Mouse (Mus musculus) hindbrain, embryonic 11.5 days (tissue): Measurements from ENCODE around the gene Akr1c19. TPM values are rescaled to one million over a fixed set of nuclear protein-coding genes. Genes with fewer than 3 reads are reported as not detected.
"Not testable (repeated sequence)": the region's sequence is repeated elsewhere in the genome, so short reads cannot be mapped to it uniquely, and the experiment has no call there.

Experiments
- ATAC-seq: fragments of 200-750 bp; cut with Nextera tagmentation; 2 replicates; pipeline ENCODE4 v1.8.0; 2017; ENCODE audit warnings: mild to moderate bottlenecking, moderate TSS enrichment, moderate library complexity; ENCODE audit not compliant: low FRiP score
- DNase-seq: peaks from one replicate; pipeline ENCODE4 v3.0.0-alpha.2; 2015; ENCODE audit warnings: low spot score
- H3K27ac ChIP-seq: fragments of 300-500 bp; sonication (generic); 2 replicates; pipeline ENCODE4 v1.5.1; 2014; ENCODE audit warnings: mild to moderate bottlenecking, low read depth, low read length
- H3K27me3 ChIP-seq: fragments of 300-500 bp; sonication (generic); 2 replicates; pipeline ENCODE4 v1.6.1; 2014; ENCODE audit warnings: mild to moderate bottlenecking, low read length, moderate library complexity, mixed read lengths; ENCODE audit not compliant: control insufficient read depth, insufficient read depth
- H3K36me3 ChIP-seq: fragments of 300-500 bp; sonication (generic); 2 replicates; pipeline ENCODE4 v1.6.1; 2014; ENCODE audit warnings: mild to moderate bottlenecking, low read length, moderate library complexity, mixed read lengths; ENCODE audit not compliant: control insufficient read depth, insufficient read depth
- H3K4me1 ChIP-seq: fragments of 300-500 bp; sonication (generic); replicated peaks from 2 replicates; pipeline ENCODE4 v1.6.1; 2014; ENCODE audit warnings: low read length, mixed read lengths; ENCODE audit not compliant: control insufficient read depth, insufficient read depth
- H3K4me2 ChIP-seq: fragments of 300-500 bp; sonication (generic); replicated peaks from 2 replicates; pipeline ENCODE4 v1.6.1; 2014; ENCODE audit warnings: mild to moderate bottlenecking, low read depth, low read length
- H3K4me3 ChIP-seq: fragments of 300-500 bp; sonication (generic); 2 replicates; pipeline ENCODE4 v1.5.1; 2014; ENCODE audit warnings: low read depth, low read length
- H3K9ac ChIP-seq: fragments of 300-500 bp; sonication (generic); 2 replicates; pipeline ENCODE4 v1.6.1; 2014; ENCODE audit warnings: low read depth, low read length
- H3K9me3 ChIP-seq: fragments of 300-500 bp; sonication (generic); 2 replicates; pipeline ENCODE4 v1.6.1; 2016; ENCODE audit warnings: low read length; ENCODE audit not compliant: control insufficient read depth
- WGBS: fragments of 180-500 bp; shearing (Covaris S2); extraction: QIAGEN DNeasy Blood & Tissue Kit; methylation state at CpG from one replicate; pipeline ENCODE4 v1.1.7; 2014; 5-methylcytosine and 5-hydroxymethylcytosine counted together
- polyA plus RNA-seq: library from polyadenylated mRNA; unstranded; fragments of >200 nt; fragmentation: Nextera tagmentation; extraction: Ambion mirVana; gene quantifications from 2 replicates; pipeline ENCODE4 v1.2.1, GENCODE M21; 2014

The Akr1c19 gene
- polyA plus RNA-seq = 0.79 and 0.84 TPM in 2 replicates

GRCm38 (mm10) chr13:4228441-4228840 lies at the start of gene Akr1c19:
Gene Akr1c19, plus strand, starts transcription at chr13:4228700.
- H3K9me3 ChIP-seq = no peaks in the 10 kb centered on the region
- H3K4me3 ChIP-seq = no peak within 1 kb of the TSS
- no peak for ATAC-seq
- 70% methylated on average over 1 of the region's 1 CpGs for WGBS
- no peaks in the 10 kb centered on the region for H3K36me3 ChIP-seq
- no peak within 1 kb of the TSS for H3K4me2 ChIP-seq
- H3K9ac ChIP-seq = no peak within 1 kb of the TSS
- DNase-seq = no peak
- no peaks in the 10 kb centered on the region for H3K4me1 ChIP-seq
- no peak within 1 kb of the TSS for H3K27ac ChIP-seq
- H3K27me3 ChIP-seq = no peaks in the 10 kb centered on the region

DNA sequence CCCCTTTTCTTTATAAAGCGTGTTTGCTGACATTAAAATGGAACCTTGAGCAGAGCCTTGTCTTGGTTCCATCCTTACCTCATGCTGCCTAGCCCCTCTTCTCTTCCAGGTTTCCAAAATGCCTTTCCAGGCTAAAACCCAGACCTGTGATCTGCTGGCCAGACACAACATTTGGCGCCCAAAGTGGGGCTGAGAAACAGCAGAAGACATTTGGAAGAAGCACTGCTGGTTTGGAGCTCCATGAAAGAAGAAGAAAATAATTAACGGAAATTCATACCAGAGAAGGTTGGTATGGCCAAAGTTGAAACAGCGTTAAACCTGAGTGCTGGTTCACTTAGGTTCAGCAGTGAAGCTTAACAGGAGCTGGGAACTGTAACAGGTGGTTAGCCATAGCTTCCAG lies 47.2 kb upstream of the Akr1c19 start:
- ATAC-seq = not testable (repeated sequence)

GRCm38 (mm10) chr13:4183116-4183515 lies 45.4 kb upstream of the Akr1c19 start:
- no peak for DNase-seq
- H3K9ac ChIP-seq = no peak overlapping the region
- no peak overlapping the region for H3K4me3 ChIP-seq
- no peak for ATAC-seq
- WGBS = 58% methylated on average over 9 of the region's 9 CpGs
- no peak overlapping the region for H3K4me2 ChIP-seq
- no peaks in the 10 kb centered on the region for H3K9me3 ChIP-seq
- H3K36me3 ChIP-seq = no peaks in the 10 kb centered on the region
- no peaks in the 10 kb centered on the region for H3K4me1 ChIP-seq
- H3K27ac ChIP-seq = no peak overlapping the region
- no peaks in the 10 kb centered on the region for H3K27me3 ChIP-seq

More for the DNA sequence above, 47.2 kb upstream of the Akr1c19 start:
- 94% methylated on average over 4 of the region's 4 CpGs for WGBS
- not testable (repeated sequence) for H3K27ac ChIP-seq, H3K4me2 ChIP-seq, DNase-seq, H3K9me3 ChIP-seq, H3K4me1 ChIP-seq, H3K27me3 ChIP-seq, H3K36me3 ChIP-seq, H3K9ac ChIP-seq, H3K4me3 ChIP-seq

- H3K27ac ChIP-seq, ATAC-seq, H3K4me1 ChIP-seq, H3K9me3 ChIP-seq, H3K4me3 ChIP-seq, H3K27me3 ChIP-seq, H3K9ac ChIP-seq, H3K36me3 ChIP-seq, DNase-seq, H3K4me2 ChIP-seq: not testable (repeated sequence)
- WGBS = 81% methylated on average over 7 of the region's 7 CpGs
These were observed 41.7 kb upstream of the Akr1c19 start for GRCm38 (mm10) chr13:4186641-4187411.

GRCm38 (mm10) chr13:4188174-4188573 lies 40.3 kb upstream of the Akr1c19 start:
- 93% methylated on average over 2 of the region's 2 CpGs for WGBS
- Histone ChIP-seq H3K9ac (no peak overlapping the region), H3K4me2 (no peak overlapping the region), H3K27me3 (no peaks in the 10 kb centered on the region), H3K27ac (no peak overlapping the region), H3K9me3 (no peaks in the 10 kb centered on the region), H3K4me3 (no peak overlapping the region), H3K4me1 (no peaks in the 10 kb centered on the region), H3K36me3 (no peaks in the 10 kb centered on the region)
- ATAC-seq (no peak), DNase-seq (no peak)

DNA sequence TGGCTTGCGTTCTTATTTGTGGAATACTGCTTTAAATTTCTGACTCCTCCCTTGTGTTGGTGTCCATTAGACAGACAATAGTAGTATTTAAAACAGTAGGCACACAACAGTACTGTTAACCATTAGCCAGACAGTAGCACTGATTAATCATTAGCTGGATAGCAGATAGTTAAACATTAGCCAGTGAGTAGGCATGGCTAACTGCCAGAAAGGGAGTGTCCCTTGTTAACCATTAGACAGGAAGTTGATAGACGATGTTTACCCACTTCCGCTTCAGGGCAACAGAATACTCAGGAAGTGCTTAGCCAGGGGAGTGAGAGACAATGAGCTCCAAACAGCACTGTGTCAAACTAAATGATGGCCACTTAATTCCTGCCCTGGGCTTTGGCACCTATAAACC lies 37.6 kb upstream of the Akr1c19 start, which contains the start of gene Akr1c13:
Akr1c13 (plus strand) TSS at position 247 of the 400 bp plus-strand sequence.
- ATAC-seq (no peak), DNase-seq (no peak)
- H3K9ac ChIP-seq = no peak within 1 kb of the TSS
- no peaks in the 10 kb centered on the region for H3K36me3 ChIP-seq
- H3K4me3 ChIP-seq = no peak within 1 kb of the TSS
- no peak within 1 kb of the TSS for H3K4me2 ChIP-seq
- WGBS = 64% methylated on average over 3 of the region's 3 CpGs
- H3K27me3 ChIP-seq = no peaks in the 10 kb centered on the region
- no peaks in the 10 kb centered on the region for H3K9me3 ChIP-seq
- H3K4me1 ChIP-seq = no peaks in the 10 kb centered on the region
- no peak within 1 kb of the TSS for H3K27ac ChIP-seq

- DNase-seq (no peak), ATAC-seq (no peak)
- Histone ChIP-seq H3K27me3 (no peaks in the 10 kb centered on the region), H3K27ac (no peak overlapping the region), H3K4me3 (no peak overlapping the region), H3K9me3 (no peaks in the 10 kb centered on the region), H3K36me3 (no peaks in the 10 kb centered on the region), H3K9ac (no peak overlapping the region), H3K4me2 (no peak overlapping the region), H3K4me1 (no peaks in the 10 kb centered on the region)
- WGBS = 88% methylated on average over 3 of the region's 3 CpGs
These were observed 36.0 kb upstream of the Akr1c19 start for GRCm38 (mm10) chr13:4192511-4192910.

DNA sequence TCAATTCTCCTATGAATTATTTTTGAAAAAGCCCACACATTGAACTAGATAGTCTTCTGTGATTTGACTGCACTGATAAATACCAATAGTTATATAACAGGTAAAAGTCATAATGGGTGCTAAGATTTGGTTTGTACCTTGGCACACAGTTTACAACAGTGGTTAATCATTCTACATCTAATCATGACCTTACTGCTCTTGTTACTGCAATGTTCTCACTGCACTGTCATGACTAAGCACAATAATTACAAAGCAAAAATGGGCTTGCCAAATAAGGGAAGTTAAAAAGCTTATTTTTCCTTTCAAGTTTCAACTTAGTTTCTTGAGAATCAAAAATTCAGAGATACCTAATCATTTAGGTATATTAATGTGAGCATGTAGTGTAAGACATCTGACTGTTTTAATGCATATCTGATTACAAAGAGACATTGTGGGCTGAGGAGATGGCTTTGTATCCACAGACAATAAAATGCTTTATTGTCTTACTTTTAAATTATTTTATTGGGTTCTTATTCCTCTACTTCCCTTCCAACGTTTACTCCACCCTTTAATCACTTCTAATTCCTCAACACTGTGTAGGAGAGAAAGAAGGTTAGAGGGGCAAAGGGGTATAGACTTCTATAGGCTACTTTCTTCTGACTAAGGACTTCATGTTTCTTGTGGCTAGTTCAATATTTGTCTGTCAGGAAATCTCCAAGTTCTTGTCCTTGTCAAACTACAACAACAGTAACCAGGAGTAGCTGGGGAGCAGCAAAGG lies 22.2 kb upstream of the Akr1c19 start:
- no peak for ATAC-seq
- H3K27ac ChIP-seq = no peak overlapping the region
- no peak overlapping the region for H3K9ac ChIP-seq
- no peaks in the 10 kb centered on the region for H3K27me3 ChIP-seq
- H3K4me3 ChIP-seq = no peak overlapping the region
- no peak for DNase-seq
- no peaks in the 10 kb centered on the region for H3K36me3 ChIP-seq
- WGBS = 73% methylated on average over 1 of the region's 1 CpGs
- no peaks in the 10 kb centered on the region for H3K9me3 ChIP-seq
- H3K4me2 ChIP-seq = no peak overlapping the region
- no peaks in the 10 kb centered on the region for H3K4me1 ChIP-seq
